Mouse (Mus musculus): ENCODE data around the gene Fam49a. TPM values are rescaled to one million over a fixed set of nuclear protein-coding genes. Genes with fewer than 3 reads are reported as not detected.

Gene Fam49a
- total RNA-seq, 2 experiments from 2014 or later: 16.3 to 19.0 TPM

DNA sequence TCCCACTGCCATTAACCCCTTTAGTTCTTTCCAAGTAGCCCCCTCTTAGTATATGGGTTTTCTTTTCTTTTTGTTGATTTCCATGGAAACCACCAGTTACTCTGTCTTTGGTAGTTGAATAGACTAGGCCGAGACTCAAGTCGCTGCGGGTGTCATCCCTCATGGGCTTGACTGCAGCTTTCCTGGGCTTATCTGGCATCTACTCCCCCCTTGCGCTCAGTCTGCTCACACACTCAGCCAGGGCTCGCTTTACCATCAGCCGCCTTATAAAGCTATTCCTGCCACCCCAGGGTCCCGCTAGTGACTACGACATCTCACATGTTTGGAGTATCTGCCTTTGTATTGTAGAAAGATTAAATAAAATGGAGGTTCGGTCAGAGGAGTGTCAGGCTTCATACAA, 94.1 kb downstream of the Fam49a start:
- no peak for DNase-seq (ENCODE audit: low spot score in 2 of 2)

DNA sequence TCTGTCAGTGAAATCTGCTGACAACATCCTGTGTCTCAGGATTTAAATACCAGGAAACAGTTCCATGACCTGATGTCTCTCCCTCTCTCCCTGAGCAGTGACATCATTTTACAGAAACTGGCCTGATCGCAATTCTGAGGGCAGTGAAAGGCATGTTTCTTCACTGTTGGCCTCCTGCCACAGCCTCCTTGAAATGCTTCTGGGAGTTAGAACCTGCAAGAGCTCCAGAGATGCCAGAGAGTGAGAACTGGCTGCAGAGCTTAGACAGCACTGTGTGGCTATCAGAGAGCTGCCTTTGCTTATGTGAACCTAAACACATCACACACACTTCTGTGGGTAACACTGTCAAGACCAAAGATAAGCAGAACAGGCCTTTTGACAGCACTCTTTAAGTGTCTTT, 94.5 kb downstream of the Fam49a start:
- no peak for DNase-seq (ENCODE audit: low spot score in 2 of 2)

DNA sequence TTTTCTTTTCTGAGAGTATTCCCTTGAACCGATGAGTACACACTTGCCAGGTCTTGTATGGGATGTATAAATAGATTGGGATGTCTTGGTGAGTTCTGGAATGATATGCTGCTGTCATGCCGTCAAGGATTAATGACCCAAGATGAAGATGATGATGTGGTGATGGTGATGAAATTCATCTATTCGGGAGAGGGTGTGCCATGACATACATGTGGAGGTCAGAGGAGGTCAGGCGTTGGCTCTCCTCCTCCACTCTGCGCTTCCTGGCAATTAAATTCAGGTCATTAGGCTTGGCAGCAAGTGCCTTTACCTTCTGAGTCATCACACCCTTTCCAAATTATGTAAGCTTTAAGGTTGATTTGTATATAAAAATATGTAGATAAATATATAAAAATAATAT, 95.0 kb downstream of the Fam49a start:
- no peak for DNase-seq (ENCODE audit: low spot score in 2 of 2)

DNA sequence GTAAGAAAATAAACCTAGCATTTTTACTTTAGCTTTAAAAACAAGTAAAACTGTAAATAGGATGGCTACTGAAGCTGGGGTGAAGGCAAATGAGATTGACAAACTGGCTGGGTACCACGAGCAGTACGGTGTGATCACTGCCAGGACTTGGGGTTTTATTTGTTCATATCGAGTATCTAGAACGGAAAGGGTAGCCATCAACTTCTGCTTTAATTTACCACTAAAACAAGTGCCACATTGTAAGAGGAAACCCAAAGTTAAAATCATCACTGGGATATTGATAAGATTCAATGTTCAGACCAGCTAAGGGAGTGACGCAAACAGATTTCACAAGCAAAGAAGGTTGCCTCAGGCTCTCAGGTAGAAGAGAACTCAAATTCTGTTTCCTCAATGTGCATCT, 98.0 kb downstream of the Fam49a start:
- no peak for DNase-seq (ENCODE audit: low spot score in 2 of 2)

DNA sequence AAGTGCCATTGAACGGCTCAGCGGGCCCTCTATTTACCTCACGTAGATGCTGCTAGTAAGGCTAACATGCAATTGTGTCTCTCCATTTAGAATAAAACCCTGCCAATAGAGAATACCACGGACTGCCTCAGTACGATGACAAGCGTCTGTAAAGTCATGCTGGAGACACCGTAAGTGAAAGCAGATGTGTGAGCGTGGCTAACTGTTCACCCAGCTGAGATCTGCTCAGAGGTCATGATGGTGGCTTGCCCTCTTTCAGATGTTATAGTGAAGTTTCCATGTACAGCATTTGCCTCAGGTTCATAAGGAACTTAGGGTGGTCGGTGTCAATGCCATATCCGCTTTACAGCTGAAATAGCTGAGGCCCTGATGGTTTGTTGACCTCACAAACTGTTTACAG, 100.4 kb downstream of the Fam49a start:
- no peak for DNase-seq (ENCODE audit: low spot score in 2 of 2)

DNA sequence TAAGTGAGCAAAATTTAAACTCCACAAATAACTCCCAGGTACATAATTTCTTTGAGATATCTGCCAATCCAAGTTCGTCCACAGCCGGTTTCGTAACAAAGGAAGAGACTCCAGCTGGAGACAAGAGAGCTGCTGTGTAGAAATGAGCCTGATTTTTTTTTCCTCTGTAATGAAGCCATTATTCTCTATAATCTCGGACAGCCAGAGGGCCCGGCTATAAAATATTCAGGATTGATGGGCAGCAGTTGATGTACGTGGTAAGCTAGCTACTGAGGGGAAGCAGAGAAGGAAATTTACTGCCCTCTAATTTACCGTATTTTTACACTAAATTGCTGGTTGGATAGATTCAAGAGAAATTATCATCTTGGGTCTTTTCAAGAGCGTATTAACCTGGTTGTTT, 102.3 kb downstream of the Fam49a start:
- no peak for DNase-seq (ENCODE audit: low spot score in 2 of 2)

DNA sequence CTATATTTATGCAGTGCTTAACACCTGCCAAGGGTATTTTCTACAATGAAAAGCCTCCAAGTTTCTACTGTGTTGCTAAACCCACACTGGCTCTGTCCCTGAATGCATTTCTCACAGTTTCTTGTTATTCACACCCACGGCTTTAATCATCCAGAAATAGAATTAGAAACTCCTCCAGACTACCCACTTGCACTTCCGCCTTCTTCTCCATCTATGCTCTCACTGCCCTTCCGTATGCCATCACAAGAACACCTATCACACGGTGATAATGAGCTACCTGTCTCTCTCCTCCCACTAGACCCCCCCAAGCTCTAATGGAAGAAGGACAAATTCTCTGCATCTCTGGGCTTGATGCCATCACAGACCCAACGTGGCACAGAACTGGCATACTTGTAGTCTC, 105.5 kb downstream of the Fam49a start:
- DNase-seq (ENCODE audit: low spot score in 2 of 2): no peak

DNA sequence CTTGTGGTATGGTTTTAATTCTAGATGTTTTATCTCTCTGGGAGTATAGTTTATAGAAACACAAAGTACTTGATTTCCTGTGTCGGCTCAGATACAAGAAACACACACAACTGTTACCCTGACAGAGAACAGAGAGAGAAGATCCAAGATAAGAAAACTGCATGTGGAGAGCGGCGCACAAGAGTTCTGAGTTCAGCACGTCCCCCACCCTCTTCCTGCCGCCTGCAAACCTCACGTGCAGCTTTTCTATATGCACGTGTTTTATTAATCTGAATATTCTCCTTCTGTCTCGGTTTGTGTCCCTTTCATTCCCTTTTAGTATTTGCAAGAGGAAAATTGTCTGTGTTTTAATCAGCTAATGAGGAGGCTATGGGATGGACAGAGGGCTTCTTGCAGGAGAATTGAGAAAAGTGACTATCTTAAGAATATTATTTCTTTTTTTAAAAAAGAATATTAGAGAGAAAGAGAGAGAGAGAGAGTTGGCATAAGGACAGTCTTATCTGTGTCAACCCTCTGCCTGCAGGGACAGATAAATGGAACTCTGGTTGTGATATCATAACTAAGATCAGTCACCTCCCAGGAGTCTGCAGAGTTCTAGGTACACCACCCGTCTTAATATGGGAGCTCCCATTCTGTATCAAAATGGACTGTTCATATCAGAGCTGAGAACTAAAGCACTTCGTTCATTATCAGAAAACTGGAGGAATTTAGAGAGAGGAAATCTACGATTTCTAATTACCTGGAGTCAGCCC, 111.3 kb downstream of the Fam49a start:
- DNase-seq (ENCODE audit: low spot score in 2 of 2): no peak

DNA sequence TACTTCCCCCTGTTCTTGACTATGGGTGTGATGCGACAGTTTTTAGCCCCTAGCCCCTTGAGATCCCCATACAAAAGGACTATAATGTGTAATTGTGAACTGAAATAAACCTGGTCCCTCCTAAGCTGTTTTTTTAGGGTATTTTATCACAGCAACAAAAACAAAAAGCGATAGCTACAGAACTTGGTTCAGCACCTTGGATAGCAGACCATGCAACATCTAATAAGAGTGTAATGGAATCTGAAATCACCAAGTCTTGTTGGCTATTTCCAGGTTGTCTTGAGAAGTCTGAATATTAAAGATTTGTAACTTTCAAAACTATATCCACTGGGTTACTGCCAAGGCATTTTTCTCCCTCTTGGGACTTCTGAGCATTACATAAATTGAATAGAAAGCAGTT, 117.1 kb downstream of the Fam49a start:
- DNase-seq (ENCODE audit: low spot score in 2 of 2): no peak

DNA sequence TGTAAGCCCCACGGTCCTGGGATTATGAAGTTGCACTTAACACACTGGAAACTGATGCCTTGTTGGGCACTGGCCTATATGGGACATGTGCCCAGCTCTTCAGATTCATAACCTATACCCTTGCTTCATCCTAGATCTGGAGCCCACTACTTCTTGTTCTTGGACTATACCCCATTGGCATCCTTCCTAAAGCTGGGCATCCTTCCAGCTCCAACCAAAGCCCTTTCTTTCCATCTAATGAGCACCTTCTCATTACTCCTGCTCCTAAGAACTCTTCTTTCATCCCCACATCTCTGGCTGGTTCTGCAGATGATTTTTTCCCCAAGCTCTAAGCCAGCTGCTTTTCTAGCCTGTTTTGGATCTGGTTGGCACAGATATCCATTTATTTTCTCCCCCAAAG, 127.3 kb downstream of the Fam49a start:
- no peak for DNase-seq (ENCODE audit: low spot score in 2 of 2)

DNA sequence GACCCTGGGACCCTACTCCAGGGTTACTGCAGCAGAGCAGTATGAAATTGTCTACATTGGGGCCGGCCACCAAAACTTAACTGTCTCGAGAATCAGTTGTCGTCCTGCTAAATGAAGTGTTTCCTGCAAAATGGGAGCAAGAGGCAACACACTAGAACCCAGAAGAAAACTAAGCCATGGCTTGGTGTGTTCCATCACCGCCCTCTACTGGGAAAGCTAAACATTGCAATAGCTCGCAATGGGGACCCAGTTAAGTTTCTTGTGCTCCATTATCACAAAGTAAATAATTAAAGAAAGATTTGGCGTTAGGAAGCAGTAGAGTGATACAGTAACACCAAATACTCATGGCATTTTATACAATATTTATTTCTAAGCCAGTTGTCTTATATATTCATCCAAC, 134.3 kb downstream of the Fam49a start:
- no peak for DNase-seq (ENCODE audit: low spot score in 2 of 2)

DNA sequence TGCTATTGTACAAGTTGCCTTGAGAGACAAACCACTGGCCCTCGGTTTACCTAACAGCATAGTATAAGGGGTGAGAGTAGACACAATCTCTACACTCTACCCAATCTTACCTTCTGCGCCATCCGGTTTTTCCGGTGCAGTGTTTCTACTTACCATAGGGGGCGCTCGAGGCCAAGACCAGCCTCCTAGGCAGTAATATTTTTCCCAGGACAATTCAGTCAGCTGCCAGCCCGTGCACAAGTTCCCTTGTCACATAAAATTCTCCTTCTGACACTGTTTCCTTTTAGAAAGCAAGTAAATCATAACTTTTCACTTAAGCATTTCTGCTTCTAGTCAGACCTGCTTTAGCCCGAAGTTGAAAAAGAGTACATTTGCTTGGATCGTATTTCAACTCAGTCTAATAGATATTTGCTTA, 139.1 kb downstream of the Fam49a start:
- DNase-seq (ENCODE audit: low spot score in 2 of 2): peak; percentile 10 to 35

DNA sequence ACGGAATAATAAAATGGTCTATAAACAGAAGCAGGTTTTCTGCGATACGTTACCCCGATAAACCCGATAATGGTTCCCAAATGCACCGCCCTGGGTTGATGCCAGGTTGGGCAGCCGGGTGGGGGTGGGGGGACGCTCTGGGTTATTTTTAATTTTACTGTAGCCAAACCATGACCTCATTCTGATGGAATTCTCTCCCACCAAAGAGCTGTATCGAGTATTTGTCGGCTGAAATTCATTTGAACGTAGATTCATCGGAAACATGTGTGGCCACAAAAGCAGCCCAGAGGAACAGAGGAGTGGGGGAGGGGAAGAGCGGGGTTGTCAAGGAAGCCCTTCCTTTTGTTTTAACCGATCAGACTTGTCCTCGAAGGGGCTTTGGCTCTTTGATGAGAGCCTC, 139.6 kb downstream of the Fam49a start:
- no peak for DNase-seq (ENCODE audit: low spot score in 2 of 2)

DNA sequence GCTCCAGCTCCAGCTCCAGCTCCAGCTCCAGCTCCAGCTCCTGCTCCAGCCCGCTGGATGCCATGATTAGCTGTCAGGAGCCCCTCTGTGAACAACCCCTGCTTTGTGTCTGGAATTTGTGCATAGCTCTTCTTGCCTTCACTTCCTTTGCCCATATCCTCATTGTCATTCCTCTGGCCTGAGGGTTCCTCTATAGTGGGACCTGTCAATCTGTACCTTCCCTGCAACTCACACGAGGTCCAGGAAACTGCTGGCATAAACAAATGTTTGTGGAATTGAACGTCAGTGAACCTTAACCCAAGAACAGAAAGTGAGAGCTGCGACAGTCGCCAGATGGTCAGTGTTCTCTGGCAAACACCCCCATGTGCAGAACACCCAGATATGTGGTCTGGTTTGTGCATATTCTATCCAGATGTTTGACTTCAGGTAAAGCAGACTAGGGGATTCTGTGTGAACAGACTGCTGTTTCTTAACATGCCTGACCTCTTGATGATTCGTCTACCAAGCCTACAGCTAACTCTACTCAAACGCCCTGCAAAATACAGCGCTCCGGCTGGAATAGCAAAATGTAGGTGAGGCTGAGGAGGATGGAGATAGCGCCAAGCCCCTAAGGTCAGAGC, 143.7 kb downstream of the Fam49a start:
- DNase-seq (ENCODE audit: low spot score in 2 of 2): no peak

DNA sequence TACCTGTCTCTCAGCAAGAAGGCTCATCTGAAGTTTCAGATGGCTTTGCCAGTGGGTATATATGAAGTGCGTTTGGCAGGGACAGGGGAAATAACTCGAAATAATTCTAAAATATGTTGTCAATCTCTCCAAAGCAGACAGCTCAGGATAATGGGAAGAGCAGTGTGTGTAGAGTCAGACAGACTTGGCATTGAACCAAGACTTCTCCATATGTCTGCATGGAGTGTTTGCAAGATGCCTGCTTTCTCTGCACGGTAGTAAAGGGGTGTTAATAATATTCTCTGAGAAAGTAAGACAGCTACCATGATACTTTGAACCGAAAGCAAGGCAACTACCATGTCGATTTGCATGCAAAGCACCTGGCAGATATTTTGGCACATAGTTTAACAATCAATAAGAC, 147.1 kb downstream of the Fam49a start:
- DNase-seq (ENCODE audit: low spot score in 2 of 2): no peak

DNA sequence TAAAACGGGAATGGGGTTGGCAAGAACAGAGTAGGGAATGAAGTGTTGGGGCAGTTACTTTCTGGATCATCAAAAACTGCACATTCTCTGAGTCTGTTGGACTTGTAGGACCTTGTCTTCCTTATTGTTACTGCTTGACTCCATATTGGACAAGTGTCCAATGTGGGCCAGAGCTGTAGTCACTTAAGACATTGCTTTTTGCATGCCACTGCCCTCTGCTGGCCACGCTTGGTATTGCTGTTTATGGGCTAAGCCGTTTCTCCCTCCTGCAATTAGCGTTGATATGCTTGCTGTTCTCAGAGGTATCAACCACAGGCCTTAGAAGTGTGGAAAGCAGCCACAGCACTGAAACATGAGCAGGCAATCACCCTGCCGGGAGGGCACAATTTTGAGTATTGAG, 150.7 kb downstream of the Fam49a start:
- peak; percentile 54 to 68 for DNase-seq (ENCODE audit: low spot score in 2 of 2)

DNA sequence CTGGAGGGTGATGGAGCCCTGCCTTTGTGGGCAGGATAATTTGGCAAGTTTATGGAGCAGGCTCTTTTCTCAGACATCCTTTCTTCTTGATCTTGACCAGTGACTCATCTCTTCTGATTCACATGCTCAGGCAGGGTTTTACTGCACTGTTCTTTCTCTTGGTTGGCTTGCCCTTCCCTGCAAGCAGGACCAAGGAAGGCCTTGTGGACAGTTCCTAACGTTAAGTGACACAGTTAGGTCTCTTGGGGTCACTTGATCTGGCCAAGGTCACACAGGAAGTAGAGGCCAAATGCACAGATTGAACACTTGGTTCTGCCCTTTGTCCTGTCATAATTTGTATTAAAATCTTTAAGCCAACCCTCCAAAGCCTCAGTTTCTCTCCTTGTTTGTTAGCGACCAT, 158.5 kb downstream of the Fam49a start:
- no peak for DNase-seq (ENCODE audit: low spot score in 2 of 2)

DNA sequence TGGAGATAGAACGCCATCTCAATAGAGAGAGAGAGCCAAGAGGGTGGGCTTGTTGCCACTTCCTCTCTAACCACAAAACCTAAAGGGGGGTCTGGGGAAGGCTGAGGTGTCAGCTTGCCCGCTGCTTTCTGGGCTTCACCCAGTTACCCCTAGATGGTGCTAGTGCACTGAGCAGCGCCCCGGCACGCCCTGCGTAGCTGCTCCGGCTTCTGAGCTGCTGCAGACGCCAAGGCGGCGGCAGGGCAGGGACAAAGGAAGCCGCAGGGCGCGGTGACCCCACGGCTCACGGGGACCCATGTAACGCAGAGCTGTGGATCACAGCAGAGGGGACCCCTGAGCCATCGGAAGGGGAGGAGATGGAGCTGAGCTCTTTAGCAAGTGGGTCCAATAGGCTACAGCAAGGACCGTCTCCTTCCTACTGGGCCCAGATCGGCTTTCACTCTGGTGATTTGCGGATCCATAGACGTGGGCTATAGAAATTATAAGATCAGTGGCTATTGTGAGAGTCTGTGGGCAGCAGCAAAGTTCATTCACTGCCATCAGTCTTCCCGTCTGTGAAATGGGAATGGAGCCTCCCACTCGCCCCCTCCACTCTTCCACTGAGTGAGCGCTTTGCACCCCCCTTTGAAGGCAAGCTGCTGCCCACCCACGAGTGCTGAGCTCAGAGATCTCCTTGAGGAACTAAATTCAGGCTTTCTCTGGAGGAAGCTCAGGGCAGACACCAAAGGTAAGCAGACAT, 159.1 kb downstream of the Fam49a start:
- DNase-seq (ENCODE audit: low spot score in 2 of 2): peak; percentile 55 to 63

DNA sequence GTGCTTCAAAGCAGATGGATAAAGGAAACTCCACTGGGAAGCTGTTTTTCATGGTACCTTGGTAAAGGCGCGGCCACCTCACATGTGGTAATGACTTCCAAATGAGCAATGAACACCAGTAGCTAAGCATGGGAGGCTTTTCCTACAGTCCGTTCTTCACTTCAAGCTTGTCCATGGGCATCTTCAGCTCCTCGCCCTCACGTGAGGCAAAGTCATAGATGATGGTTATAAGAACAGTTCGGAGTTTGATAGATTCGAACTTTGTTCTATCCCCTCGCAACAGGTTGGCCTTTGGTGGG, 159.6 kb downstream of the Fam49a start:
- DNase-seq (ENCODE audit: low spot score in 2 of 2): no peak

DNA sequence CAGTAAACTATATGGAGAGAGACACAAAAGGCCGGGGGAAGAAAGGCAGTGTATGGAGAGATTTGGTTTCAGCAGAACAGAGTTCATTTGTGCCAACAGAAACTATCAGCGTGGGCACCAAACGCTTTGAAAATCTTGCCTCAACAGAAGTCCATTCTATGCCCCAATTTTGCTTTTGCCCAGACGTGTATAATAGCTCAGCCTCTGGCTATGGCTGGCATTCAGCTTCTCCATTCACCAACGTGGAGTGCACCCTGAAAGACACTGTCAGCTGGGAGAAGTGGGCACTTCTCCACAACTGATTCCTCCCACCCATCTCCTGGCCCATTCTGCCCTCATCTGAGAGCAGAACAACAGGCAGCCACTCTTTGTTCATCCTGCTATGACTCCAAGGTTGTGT, 163.2 kb downstream of the Fam49a start:
- no peak for DNase-seq (ENCODE audit: low spot score in 2 of 2)

DNA sequence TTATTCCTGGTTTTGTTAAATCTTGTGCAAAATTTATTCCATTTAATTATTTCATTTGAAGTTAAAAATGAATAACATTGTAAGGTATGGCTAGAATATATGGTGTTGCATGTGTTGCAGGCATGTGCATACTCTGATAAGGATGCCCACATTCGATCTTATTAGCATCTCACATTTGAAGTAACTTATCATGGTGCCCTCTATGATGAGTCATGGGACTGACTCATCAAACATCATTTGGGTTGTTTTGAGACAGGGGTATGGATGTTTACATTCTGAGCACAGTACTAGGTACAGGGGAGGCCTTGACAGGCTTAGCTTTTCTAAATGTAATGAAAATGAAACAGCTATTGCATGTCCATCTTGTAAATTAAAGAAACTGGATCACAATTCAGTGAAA, 165.3 kb downstream of the Fam49a start:
- DNase-seq (ENCODE audit: low spot score in 2 of 2): no peak

DNA sequence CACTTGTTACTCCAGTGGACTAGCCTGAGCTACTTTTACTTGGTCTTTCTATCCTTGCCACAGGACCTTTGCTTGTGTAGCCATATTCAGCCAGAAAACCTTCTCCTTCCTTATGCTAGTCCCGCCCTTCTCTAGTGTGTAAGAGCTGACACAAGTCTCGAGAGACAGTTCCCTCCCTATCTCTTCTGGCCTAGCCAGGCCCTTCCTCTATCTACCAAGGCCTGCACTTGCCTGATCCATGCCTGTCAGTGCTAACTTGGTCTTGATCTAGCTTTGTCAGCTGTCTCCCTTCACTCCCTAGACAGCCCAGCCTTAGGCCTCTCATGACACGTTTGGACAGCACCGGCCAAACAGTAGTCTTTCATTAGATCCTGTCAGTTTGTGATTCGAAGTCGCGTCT, 166.9 kb downstream of the Fam49a start:
- DNase-seq (ENCODE audit: low spot score in 2 of 2): no peak
